Mouse (Mus musculus) naive thymus-derived CD4-positive, alpha-beta T cell, adult 2 months (primary cell): ENCODE measurements around the gene Tsfm.
"Not testable (repeated sequence)": the region's sequence is repeated elsewhere in the genome, so short reads cannot be mapped to it uniquely, and the experiment has no call there.

Experiments
- DNase-seq: peaks from one replicate; pipeline ENCODE4 v3.0.0-alpha.2; 2011; ENCODE audit warnings: low read depth

The Tsfm gene

GRCm38 (mm10) chr10:127063913-127064870 lies 33.6 kb upstream of the Tsfm start:
- peak; percentile 46 for DNase-seq

- peak; percentile 98 for DNase-seq
These were observed 32.7 kb upstream of the Tsfm start, which contains the start of gene Cdk4 for GRCm38 (mm10) chr10:127063239-127063872. Gene Cdk4, plus strand, starts transcription at chr10:127063534.

GRCm38 (mm10) chr10:127062503-127062902 lies 31.9 kb upstream of the Tsfm start:
- no peak for DNase-seq

GRCm38 (mm10) chr10:127062101-127062500 lies 31.5 kb upstream of the Tsfm start:
- not testable (repeated sequence) for DNase-seq

- DNase-seq: no peak
These were observed 30.9 kb upstream of the Tsfm start for GRCm38 (mm10) chr10:127061513-127061912.

- no peak for DNase-seq
These were observed 30.4 kb upstream of the Tsfm start for GRCm38 (mm10) chr10:127061085-127061484.

- peak; percentile 82 for DNase-seq
These were observed 29.6 kb upstream of the Tsfm start, which contains the start of gene March9 for GRCm38 (mm10) chr10:127059968-127060916. Gene March9, minus strand, starts transcription at chr10:127060184.

GRCm38 (mm10) chr10:127059174-127059967 lies 28.7 kb upstream of the Tsfm start:
- no peak for DNase-seq

GRCm38 (mm10) chr10:127058708-127059107 lies 28.1 kb upstream of the Tsfm start:
- DNase-seq: no peak

GRCm38 (mm10) chr10:127058161-127058560 lies 27.5 kb upstream of the Tsfm start:
- peak; percentile 90 for DNase-seq

- no peak for DNase-seq
These were observed 25.9 kb upstream of the Tsfm start for GRCm38 (mm10) chr10:127056490-127056889.

GRCm38 (mm10) chr10:127055406-127055805 lies 24.8 kb upstream of the Tsfm start:
- DNase-seq: no peak

GRCm38 (mm10) chr10:127054646-127055045 lies 24.0 kb upstream of the Tsfm start:
- DNase-seq: no peak

GRCm38 (mm10) chr10:127050119-127050474 lies 19.5 kb upstream of the Tsfm start:
- no peak for DNase-seq

- DNase-seq: peak; percentile 59
These were observed 18.9 kb upstream of the Tsfm start for GRCm38 (mm10) chr10:127049395-127050118.

GRCm38 (mm10) chr10:127048608-127049394 lies 18.2 kb upstream of the Tsfm start:
- DNase-seq: no peak

- DNase-seq: no peak
These were observed 17.3 kb upstream of the Tsfm start, which contains the start of gene Cyp27b1 for GRCm38 (mm10) chr10:127047954-127048353. Gene Cyp27b1, plus strand, starts transcription at chr10:127048250.

GRCm38 (mm10) chr10:127043187-127043586 lies 12.5 kb upstream of the Tsfm start:
- no peak for DNase-seq

- DNase-seq: no peak
These were observed 12.0 kb upstream of the Tsfm start for GRCm38 (mm10) chr10:127042468-127043115.
